12 mouse cellular contexts compared by ENCODE assay signal in genomic region chr12:108686926-108687325, GRCm38 (mm10). TPM values are rescaled to one million over a fixed set of nuclear protein-coding genes. Genes with fewer than 3 reads are reported as not detected.
DNase-seq lines count a peak whose midpoint lies in the region; ATAC-seq and TF ChIP-seq lines count a peak whose summit lies in the region.
"Had no signal": no experiment of that assay in that cellular context is flagged by ENCODE, and none has a peak within 500 bp of the region (broad histone marks: within the 10 kb centered on the region; RNA-seq: fewer than 3 reads in every experiment).

No protein-coding gene starts in this region.

- no peak for TF ChIP-seq EP300 in stomach, postnatal 0 days (optimal IDR thresholded peaks at IDR 0.05)

- no peak overlapping the region for H3K4me2 ChIP-seq in heart, embryonic 13.5 days
- no peak overlapping the region for H3K4me2 ChIP-seq in stomach, postnatal 0 days (replicated peaks; ENCODE audit: low read depth)
- H3K4me2 ChIP-seq in forebrain, embryonic 13.5 days = no peak overlapping the region
- H3K4me2 ChIP-seq: limb, embryonic 13.5 days had no signal

- no peaks in the 10 kb centered on the region for H3K27me3 ChIP-seq in heart, embryonic 13.5 days (replicated peaks)
- no peaks in the 10 kb centered on the region for H3K27me3 ChIP-seq in stomach, postnatal 0 days (ENCODE audit: control insufficient read depth, insufficient read depth, low read length)
- no peaks in the 10 kb centered on the region for H3K27me3 ChIP-seq in forebrain, embryonic 13.5 days
- H3K27me3 ChIP-seq: limb, embryonic 13.5 days had no signal

- no peaks in the 10 kb centered on the region for H3K9me3 ChIP-seq in heart, embryonic 13.5 days
- H3K9me3 ChIP-seq in stomach, postnatal 0 days (ENCODE audit: control insufficient read depth, low read length) = no peaks in the 10 kb centered on the region
- H3K9me3 ChIP-seq in forebrain, embryonic 13.5 days (replicated peaks) = no peaks in the 10 kb centered on the region
- H3K9me3 ChIP-seq: limb, embryonic 13.5 days had no signal

- 62% methylated on average over 6 of the region's 6 CpGs for WGBS in heart, embryonic 13.5 days
- WGBS in stomach, postnatal 0 days = 51% methylated on average over 6 of the region's 6 CpGs
- 70% methylated on average over 6 of the region's 6 CpGs for WGBS in forebrain, embryonic 13.5 days

- no peak for ATAC-seq in heart, embryonic 13.5 days (ENCODE audit: extremely low read depth, insufficient number of reproducible peaks, low FRiP score, low TSS enrichment)
- ATAC-seq in stomach, postnatal 0 days (ENCODE audit: low FRiP score, low TSS enrichment) = peak; percentile 25
- no peak for ATAC-seq in forebrain, embryonic 13.5 days

- no peak overlapping the region for H3K4me3 ChIP-seq in heart, embryonic 13.5 days
- no peak overlapping the region for H3K4me3 ChIP-seq in stomach, postnatal 0 days (ENCODE audit: low read depth, low read length)
- H3K4me3 ChIP-seq in forebrain, embryonic 13.5 days = no peak overlapping the region
- H3K4me3 ChIP-seq: limb, embryonic 13.5 days had no signal

- H3K36me3 ChIP-seq in heart, embryonic 13.5 days = peaks cover 57% of the 10 kb centered on the region
- peaks cover 11% of the 10 kb centered on the region for H3K36me3 ChIP-seq in stomach, postnatal 0 days (ENCODE audit: control insufficient read depth, insufficient read depth, low read length)
- H3K36me3 ChIP-seq in forebrain, embryonic 13.5 days (ENCODE audit: poor library complexity, severe bottlenecking) = peaks cover 85% of the 10 kb centered on the region
- H3K36me3 ChIP-seq: G1E had no signal

- H3K27ac ChIP-seq in heart, embryonic 13.5 days (replicated peaks) = peak overlapping the region; percentile 15; the same call in 1 of the 2 replicates
- peak overlapping the region; percentile 69 for H3K27ac ChIP-seq in stomach, postnatal 0 days (replicated peaks)
- H3K27ac ChIP-seq in forebrain, embryonic 13.5 days = no peak overlapping the region
- H3K27ac ChIP-seq: limb, embryonic 13.5 days had no signal

- DNase-seq in heart, adult 18-20 months = no peak
- DNase-seq in urinary bladder, postnatal 14 days (ENCODE audit: low spot score) = peak; percentile 67
- no peak for DNase-seq in urinary bladder, postnatal 4 days (ENCODE audit: low spot score in 2 of 2)
- peak; percentile 63 to 75 for DNase-seq in kidney, postnatal 36 days
- DNase-seq in stomach, postnatal 0 days (ENCODE audit: low spot score) = peak; percentile 81
- DNase-seq in spleen, adult 18-20 months = no peak

- H3K4me1 ChIP-seq in heart, embryonic 13.5 days = peaks cover 17% of the 10 kb centered on the region
- H3K4me1 ChIP-seq in stomach, postnatal 0 days (replicated peaks; ENCODE audit: control insufficient read depth, insufficient read depth) = no peaks in the 10 kb centered on the region
- no peaks in the 10 kb centered on the region for H3K4me1 ChIP-seq in forebrain, embryonic 13.5 days
- H3K4me1 ChIP-seq: limb, embryonic 13.5 days had no signal

- no peak overlapping the region for H3K9ac ChIP-seq in heart, embryonic 13.5 days
- H3K9ac ChIP-seq in stomach, postnatal 0 days (ENCODE audit: low read length) = no peak overlapping the region
- no peak overlapping the region for H3K9ac ChIP-seq in forebrain, embryonic 13.5 days
- H3K9ac ChIP-seq: limb, embryonic 13.5 days had no signal

- peak; percentile 72 for TF ChIP-seq CTCF in stomach, postnatal 0 days (IDR thresholded peaks at IDR 0.05; ENCODE audit: low read depth)

RNA-seq across cellular contexts. Expression of gene Degs2, which starts 15.2 kb away (rescaled TPM):
- polyA plus RNA-seq in heart, embryonic 13.5 days (2015; fragmentation: Nextera tagmentation; extraction: Ambion mirVana) = 0.41 and 1.3 TPM in 2 replicates
- 1 to 10 TPM in 1 of 2 experiments, under 1 TPM in 1; 0.17 to 1.1 TPM for total RNA-seq in heart, adult 18-20 months (2021)
- 172 and 174 TPM in 2 replicates for polyA plus RNA-seq in stomach, postnatal 0 days (2015; fragmentation: Nextera tagmentation; extraction: Ambion mirVana)
- 2.6 and 3.4 TPM in 2 replicates for polyA plus RNA-seq in forebrain, embryonic 13.5 days (2015; fragmentation: Nextera tagmentation; extraction: Ambion mirVana)
- total RNA-seq: G1E; hematopoietic stem cell, adult 5-6 weeks had no signal
- polyA plus RNA-seq: G1E; spleen, adult 2 months had no signal

Comparison
In these comparisons a context has a peak if more than half of its experiments do, and no peak if none do; other contexts are left out.
1. DNase-seq: peak in urinary bladder, postnatal 14 days (single experiment), kidney, postnatal 36 days (2 of 2) and stomach, postnatal 0 days (single experiment); none in heart, adult 18-20 months (0 of 2), urinary bladder, postnatal 4 days (0 of 2) and spleen, adult 18-20 months (0 of 2).
2. RNA of gene Degs2, which starts 15.2 kb away (polyA plus RNA-seq): 172 to 174 TPM in stomach, postnatal 0 days; 2.6 to 3.4 TPM in forebrain, embryonic 13.5 days and 0.41 to 1.3 TPM in heart, embryonic 13.5 days; every median in the first group is over 10 times any median in the second.